Mouse (Mus musculus): ENCODE results near the gene Wnt3.

DNA sequence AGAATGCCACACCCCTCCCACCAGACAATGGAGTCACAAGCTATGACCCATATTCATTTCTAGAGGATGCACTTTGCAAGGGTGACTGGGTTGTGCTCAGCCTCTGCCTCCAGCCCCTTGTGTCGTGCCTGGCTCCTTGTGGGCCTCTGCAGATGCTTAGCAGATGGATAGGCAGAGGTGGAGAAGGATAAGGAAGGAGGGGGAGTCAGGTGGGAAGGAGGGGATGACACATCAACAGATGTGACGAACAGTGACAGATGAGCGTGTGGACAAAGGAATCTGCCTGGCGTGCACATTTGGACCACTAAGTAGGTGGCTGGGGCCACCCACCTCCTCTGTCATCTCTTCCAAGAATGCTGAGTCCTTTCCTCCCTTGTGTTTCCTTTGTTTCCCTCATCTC lies 40.9 kb upstream of the Wnt3 start:
- TF ChIP-seq EP300 (IDR thresholded peaks at IDR 0.05; ENCODE audit: insufficient read depth, low read depth, low read length) (no peak), POLR2A (IDR thresholded peaks at IDR 0.05; ENCODE audit: insufficient read depth, low read length) (no peak), CTCF (IDR thresholded peaks at IDR 0.05; ENCODE audit: low read depth, low read length) (no peak)

All from ES-Bruce4 (cell line).